Mouse (Mus musculus): ENCODE data around the gene Gm20547.

GRCm38 (mm10) chr17:34910982-34911381 is 29.1 kb upstream of the Gm20547 start:
- TF ChIP-seq CTCF (IDR thresholded peaks at IDR 0.05; ENCODE audit: low read depth, low read length) (no peak), POLR2A (IDR thresholded peaks at IDR 0.05; ENCODE audit: insufficient read depth, low read length) (peak; percentile 42)
